Mouse (Mus musculus) spleen, adult 2 months (tissue): Measurements from ENCODE around the gene Olfr524. TPM values are rescaled to one million over a fixed set of nuclear protein-coding genes. Genes with fewer than 3 reads are reported as not detected.

Experiments used
- DNase-seq, 2 experiments: peaks; one replicate each; pipeline versions ENCODE4 v3.0.0 to v3.0.0-alpha.2; 2012 to 2021; ENCODE audit warnings: low spot score in 2 of 2, low read depth in 1 of 2
- H3K27ac ChIP-seq: fragments of 200-500 bp; 2 replicates; pipeline ENCODE4 v1.5.1; 2012; ENCODE audit warnings: low read length, inconsistent platforms; ENCODE audit not compliant: insufficient read depth
- H3K27me3 ChIP-seq: fragments of 200-500 bp; 2 replicates; pipeline ENCODE4 v1.6.1; 2012; ENCODE audit warnings: mild to moderate bottlenecking, moderate library complexity, low read length, inconsistent platforms; ENCODE audit not compliant: control insufficient read depth, insufficient read depth
- H3K36me3 ChIP-seq: fragments of 200-500 bp; 2 replicates; pipeline ENCODE4 v1.6.1; 2012; ENCODE audit warnings: mild to moderate bottlenecking, low read length, inconsistent platforms; ENCODE audit not compliant: control insufficient read depth, insufficient read depth
- H3K4me1 ChIP-seq: fragments of 200-500 bp; 2 replicates; pipeline ENCODE4 v1.6.1; 2011; ENCODE audit warnings: inconsistent platforms; ENCODE audit not compliant: control insufficient read depth, insufficient read depth, insufficient read length
- H3K4me3 ChIP-seq: fragments of 200-500 bp; 2 replicates; pipeline ENCODE4 v1.5.1; 2011; ENCODE audit warnings: mild to moderate bottlenecking, inconsistent platforms; ENCODE audit not compliant: insufficient read depth, insufficient read length; ENCODE audit errors: extremely low read depth
- CTCF ChIP-seq: fragments of 200-500 bp; IDR thresholded peaks from 2 replicates; pipeline ENCODE4 v1.5.1; 2011; ENCODE audit warnings: mild to moderate bottlenecking, inconsistent platforms; ENCODE audit not compliant: insufficient read depth, insufficient read length, insufficient replicate concordance; ENCODE audit errors: extremely low read depth
- POLR2A ChIP-seq: fragments of 200-500 bp; IDR thresholded peaks from 2 replicates; pipeline ENCODE4 v1.6.1; 2011; ENCODE audit warnings: low read depth, low read length, inconsistent platforms
- WGBS: fragments of 180-500 bp; shearing (Covaris S2); methylation state at CpG from one replicate; pipeline ENCODE4 v1.1.7; 2018; 5-methylcytosine and 5-hydroxymethylcytosine counted together
- polyA plus RNA-seq: library from polyadenylated mRNA; depleted of rRNA; stranded (reverse); fragments of >200 nt; gene quantifications from 2 replicates; pipeline ENCODE4 v1.2.3, GENCODE M21; 2012; rRNA removed

The Olfr524 gene
- polyA plus RNA-seq, 1 experiment: 0.07 TPM

GRCm38 (mm10) chr7:140153383-140153782 lies 52.4 kb downstream of the Olfr524 start:
- WGBS: 9% methylated on average over 28 of the region's 28 CpGs
- no peak for DNase-seq
- Histone ChIP-seq H3K27ac (no peak overlapping the region), H3K4me1 (no peaks in the 10 kb centered on the region), H3K36me3 (peaks cover 2% of the 10 kb centered on the region; the same call in 1 of the 2 replicates), H3K4me3 (no peak overlapping the region), H3K27me3 (peaks cover 8% of the 10 kb centered on the region; the same call in 1 of the 2 replicates)
- no peak for TF ChIP-seq POLR2A
- TF ChIP-seq CTCF: no peak

Other genes starting within 250 kb of the Olfr524 start
- 0.14 and 0.22 TPM in 2 replicates for gene 6430531B16Rik, start 227.2 kb downstream of the Olfr524 start, polyA plus RNA-seq
- 23.2 and 26.2 TPM in 2 replicates for gene Adam8, start 213.4 kb downstream of the Olfr524 start, polyA plus RNA-seq
- gene Zfp511, start 169.6 kb downstream of the Olfr524 start, polyA plus RNA-seq: 43.3 and 95.2 TPM in 2 replicates
- gene Tubgcp2, start 169.3 kb downstream of the Olfr524 start, polyA plus RNA-seq: 16.3 and 17.5 TPM in 2 replicates
- gene Msx3, start 156.9 kb downstream of the Olfr524 start, polyA plus RNA-seq: not detected in 2 replicates
- not detected in 2 replicates for gene Caly, start 123.4 kb downstream of the Olfr524 start, polyA plus RNA-seq
- gene Prap1, start 112.6 kb downstream of the Olfr524 start, polyA plus RNA-seq: not detected in 2 replicates
- 9.4 and 10.9 TPM in 2 replicates for gene Fuom, start 103.5 kb downstream of the Olfr524 start, polyA plus RNA-seq
- gene Paox, start 90.2 kb downstream of the Olfr524 start, polyA plus RNA-seq: 8.7 and 9.9 TPM in 2 replicates
- 24.5 and 29.5 TPM in 2 replicates for gene Echs1, start 89.5 kb downstream of the Olfr524 start, polyA plus RNA-seq
- 18.8 and 20.5 TPM in 2 replicates for gene Mtg1, start 68.4 kb downstream of the Olfr524 start, polyA plus RNA-seq
- 0.04 and 0.08 TPM in 2 replicates for gene Sprn, start 51.1 kb downstream of the Olfr524 start, polyA plus RNA-seq
- gene Olfr522, start 41.2 kb downstream of the Olfr524 start, polyA plus RNA-seq: not detected in 2 replicates
- 0.12 TPM in 1 of 2 replicates, not detected in the other for gene Olfr523, start 32.7 kb downstream of the Olfr524 start, polyA plus RNA-seq
- 1.3 and 2.1 TPM in 2 replicates for gene Cd163l1, start 12.3 kb upstream of the Olfr524 start, polyA plus RNA-seq
- 0.99 and 1.9 TPM in 2 replicates for gene 5830411N06Rik, start 41.3 kb upstream of the Olfr524 start, polyA plus RNA-seq
- gene Olfr525, start 114.9 kb upstream of the Olfr524 start, polyA plus RNA-seq: not detected in 2 replicates
- not detected in 2 replicates for gene Olfr527, start 128.1 kb upstream of the Olfr524 start, polyA plus RNA-seq
- 0.27 and 0.40 TPM in 2 replicates for gene Olfr60, start 155.7 kb upstream of the Olfr524 start, polyA plus RNA-seq
- 0.08 TPM in 1 of 2 replicates, not detected in the other for gene Olfr530, start 170.4 kb upstream of the Olfr524 start, polyA plus RNA-seq
- gene Olfr531, start 197.0 kb upstream of the Olfr524 start, polyA plus RNA-seq: not detected in 2 replicates
- not detected in 2 replicates for gene Olfr532, start 215.7 kb upstream of the Olfr524 start, polyA plus RNA-seq